Mouse (Mus musculus): Measurements from ENCODE around the gene Tbc1d13. TPM values are rescaled to one million over a fixed set of nuclear protein-coding genes. Genes with fewer than 3 reads are reported as not detected.
A peak's percentile ranks its signal among the peaks of the same experiment; 100 is the strongest.

The Tbc1d13 gene
- total RNA-seq (2021) = 10 to 100 TPM; 60.4 to 71.5 TPM

GRCm38 (mm10) chr2:30133613-30134377 is at the start of gene Tbc1d13:
Tbc1d13 (plus strand) TSS chr2:30133746.
- DNase-seq (ENCODE audit: extremely low spot score in 1 of 2, low spot score in 2 of 2) = peak; percentile 94 to 98
- intact Hi-C loops (cut with DNase I) = no loop called here

GRCm38 (mm10) chr2:30084113-30084512 is 49.4 kb upstream of the Tbc1d13 start:
- intact Hi-C loops (cut with DNase I) = no loop called here

GRCm38 (mm10) chr2:30084632-30085031 is 48.9 kb upstream of the Tbc1d13 start:
- intact Hi-C loops (cut with DNase I) = no loop called here
- no peak for DNase-seq (ENCODE audit: extremely low spot score in 1 of 2, low spot score in 2 of 2)

More at GRCm38 (mm10) chr2:30084113-30084512, 49.4 kb upstream of the Tbc1d13 start:
- DNase-seq (ENCODE audit: extremely low spot score in 1 of 2, low spot score in 2 of 2) = no peak

- no peak for DNase-seq (ENCODE audit: extremely low spot score in 1 of 2, low spot score in 2 of 2)
- intact Hi-C loops (cut with DNase I) = no loop called here
Observed at GRCm38 (mm10) chr2:30087310-30087709, 46.2 kb upstream of the Tbc1d13 start.

- DNase-seq (ENCODE audit: extremely low spot score in 1 of 2, low spot score in 2 of 2) = no peak
- intact Hi-C loops (cut with DNase I) = no loop called here
Observed at GRCm38 (mm10) chr2:30091521-30091920, 42.0 kb upstream of the Tbc1d13 start.

GRCm38 (mm10) chr2:30092280-30092918 is 41.1 kb upstream of the Tbc1d13 start:
- no peak for DNase-seq (ENCODE audit: extremely low spot score in 1 of 2, low spot score in 2 of 2)
- intact Hi-C loops (cut with DNase I) = no loop called here

GRCm38 (mm10) chr2:30093471-30094207 is 39.9 kb upstream of the Tbc1d13 start, which contains the start of gene Zdhhc12:
Zdhhc12 (minus strand) TSS chr2:30093648.
- peak; percentile 93 to 96 for DNase-seq (ENCODE audit: extremely low spot score in 1 of 2, low spot score in 2 of 2)
- intact Hi-C loops (cut with DNase I) = no loop called here

GRCm38 (mm10) chr2:30094208-30094588 is 39.3 kb upstream of the Tbc1d13 start:
- DNase-seq (ENCODE audit: extremely low spot score in 1 of 2, low spot score in 2 of 2) = no peak
- intact Hi-C loops (cut with DNase I) = no loop called here

GRCm38 (mm10) chr2:30095882-30096527 is 37.5 kb upstream of the Tbc1d13 start:
- intact Hi-C loops (cut with DNase I) = no loop called here

GRCm38 (mm10) chr2:30100214-30100613 is 33.3 kb upstream of the Tbc1d13 start:
- intact Hi-C loops (cut with DNase I) = no loop called here
- DNase-seq (ENCODE audit: extremely low spot score in 1 of 2, low spot score in 2 of 2) = no peak

More at GRCm38 (mm10) chr2:30095882-30096527, 37.5 kb upstream of the Tbc1d13 start:
- no peak for DNase-seq (ENCODE audit: extremely low spot score in 1 of 2, low spot score in 2 of 2)

- no peak for DNase-seq (ENCODE audit: extremely low spot score in 1 of 2, low spot score in 2 of 2)
- intact Hi-C loops (cut with DNase I) = no loop called here
Observed at GRCm38 (mm10) chr2:30106364-30106763, 27.2 kb upstream of the Tbc1d13 start.

- intact Hi-C loops (cut with DNase I) = no loop called here
- no peak for DNase-seq (ENCODE audit: extremely low spot score in 1 of 2, low spot score in 2 of 2)
Observed at GRCm38 (mm10) chr2:30107646-30108045, 25.9 kb upstream of the Tbc1d13 start.

- no peak for DNase-seq (ENCODE audit: extremely low spot score in 1 of 2, low spot score in 2 of 2)
- intact Hi-C loops (cut with DNase I) = no loop called here
Observed at GRCm38 (mm10) chr2:30108260-30108659, 25.3 kb upstream of the Tbc1d13 start.

GRCm38 (mm10) chr2:30111500-30111899 is 22.0 kb upstream of the Tbc1d13 start:
- intact Hi-C loops (cut with DNase I) = no loop called here
- DNase-seq (ENCODE audit: extremely low spot score in 1 of 2, low spot score in 2 of 2) = no peak

- intact Hi-C loops (cut with DNase I) = no loop called here
- no peak for DNase-seq (ENCODE audit: extremely low spot score in 1 of 2, low spot score in 2 of 2)
Observed at GRCm38 (mm10) chr2:30112564-30112963, 21.0 kb upstream of the Tbc1d13 start.

- peak in 1 of 2 experiments; percentile 57 for DNase-seq (ENCODE audit: extremely low spot score in 1 of 2, low spot score in 2 of 2)
- intact Hi-C loops (cut with DNase I) = no loop called here
Observed at GRCm38 (mm10) chr2:30119641-30120051, 13.9 kb upstream of the Tbc1d13 start.

- no peak for DNase-seq (ENCODE audit: extremely low spot score in 1 of 2, low spot score in 2 of 2)
- intact Hi-C loops (cut with DNase I) = no loop called here
Observed at GRCm38 (mm10) chr2:30120269-30120668, 13.3 kb upstream of the Tbc1d13 start.

GRCm38 (mm10) chr2:30122766-30123165 is 10.8 kb upstream of the Tbc1d13 start:
- DNase-seq (ENCODE audit: extremely low spot score in 1 of 2, low spot score in 2 of 2) = no peak
- intact Hi-C loops (cut with DNase I) = no loop called here
